Mouse (Mus musculus) intestine, postnatal 0 days (tissue): ENCODE results near the gene Ptprg. TPM values are rescaled to one million over a fixed set of nuclear protein-coding genes. Genes with fewer than 3 reads are reported as not detected.
A peak's percentile ranks its signal among the peaks of the same experiment; 100 is the strongest.

ENCODE experiments used
- ATAC-seq: fragments of 200-750 bp; cut with Nextera tagmentation; 2 replicates; pipeline ENCODE4 v1.8.0; 2017; ENCODE audit warnings: mild to moderate bottlenecking, moderate TSS enrichment, moderate library complexity
- H3K27ac ChIP-seq: fragments of 300-500 bp; sonication (generic); 2 replicates; pipeline ENCODE4 v1.5.1; 2014; ENCODE audit warnings: mild to moderate bottlenecking, low read depth, low read length, moderate library complexity
- H3K27me3 ChIP-seq: fragments of 300-500 bp; sonication (generic); replicated peaks from 2 replicates; pipeline ENCODE4 v1.6.1; 2014; ENCODE audit warnings: low read length, mixed read lengths; ENCODE audit not compliant: control insufficient read depth, insufficient read depth
- H3K36me3 ChIP-seq: fragments of 300-500 bp; sonication (generic); 2 replicates; pipeline ENCODE4 v1.6.1; 2014; ENCODE audit warnings: mild to moderate bottlenecking, moderate library complexity; ENCODE audit not compliant: control insufficient read depth, insufficient read depth
- H3K4me1 ChIP-seq: fragments of 300-500 bp; sonication (generic); replicated peaks from 2 replicates; pipeline ENCODE4 v1.6.1; 2014; ENCODE audit warnings: antibody characterized with exemption, low read length, mixed read lengths; ENCODE audit not compliant: control insufficient read depth, insufficient read depth
- H3K4me2 ChIP-seq: fragments of 300-500 bp; sonication (generic); replicated peaks from 2 replicates; pipeline ENCODE4 v1.6.1; 2014; ENCODE audit warnings: low read depth, mild to moderate bottlenecking, moderate library complexity
- H3K4me3 ChIP-seq: fragments of 300-500 bp; sonication (generic); 2 replicates; pipeline ENCODE4 v1.5.1; 2014; ENCODE audit warnings: low read depth, low read length
- H3K9ac ChIP-seq: fragments of 300-500 bp; sonication (generic); 2 replicates; pipeline ENCODE4 v1.6.1; 2014; ENCODE audit warnings: mild to moderate bottlenecking, low read depth, low read length
- H3K9me3 ChIP-seq: fragments of 300-500 bp; sonication (generic); 2 replicates; pipeline ENCODE4 v1.6.1; 2016; ENCODE audit warnings: mixed run types; ENCODE audit not compliant: control insufficient read depth
- CTCF ChIP-seq: sonication (generic); IDR thresholded peaks from 2 replicates; pipeline ENCODE4 v1.5.1; 2016; ENCODE audit warnings: low read depth, mild to moderate bottlenecking, control low read depth, antibody characterized with exemption, moderate library complexity
- WGBS: fragments of 180-500 bp; shearing (Covaris S2); extraction: QIAGEN DNeasy Blood & Tissue Kit; methylation state at CpG from one replicate; pipeline ENCODE4 v1.1.7; 2014; 5-methylcytosine and 5-hydroxymethylcytosine counted together
- polyA plus RNA-seq: library from polyadenylated mRNA; unstranded; fragments of >200 nt; fragmentation: Nextera tagmentation; extraction: Ambion mirVana; gene quantifications from 2 replicates; pipeline ENCODE4 v1.2.1, GENCODE M21; 2015

Ptprg gene
- polyA plus RNA-seq, 1 experiment from 2014 or later: 3.7 TPM

GRCm38 (mm10) chr14:11609857-11610582, 56.7 kb downstream of the Ptprg start:
- Histone ChIP-seq H3K27me3 (no peaks in the 10 kb centered on the region), H3K9me3 (no peaks in the 10 kb centered on the region), H3K4me3 (no peak overlapping the region), H3K4me1 (no peaks in the 10 kb centered on the region), H3K27ac (0 out of 2 replicates have a peak overlapping the region, but pooled peaks have one; percentile 57), H3K36me3 (no peaks in the 10 kb centered on the region), H3K4me2 (no peak overlapping the region), H3K9ac (no peak overlapping the region)
- peak; percentile 89 for ATAC-seq
- 54% methylated on average over 7 of the region's 7 CpGs for WGBS
- no peak for TF ChIP-seq CTCF

- Histone ChIP-seq H3K4me1 (no peaks in the 10 kb centered on the region), H3K27ac (no peak overlapping the region), H3K9me3 (no peaks in the 10 kb centered on the region), H3K36me3 (no peaks in the 10 kb centered on the region), H3K9ac (no peak overlapping the region), H3K4me2 (no peak overlapping the region), H3K27me3 (no peaks in the 10 kb centered on the region), H3K4me3 (no peak overlapping the region)
- 81% methylated on average over 5 of the region's 5 CpGs for WGBS
- TF ChIP-seq CTCF: no peak
- ATAC-seq: no peak
Measured at GRCm38 (mm10) chr14:11612426-11612825, 59.1 kb downstream of the Ptprg start.

- no peak overlapping the region for H3K4me2 ChIP-seq
- no peak overlapping the region for H3K9ac ChIP-seq
- ATAC-seq: no peak
- H3K4me3 ChIP-seq: no peak overlapping the region
- WGBS: 77% methylated on average over 3 of the region's 3 CpGs
- no peak for TF ChIP-seq CTCF
- H3K4me1 ChIP-seq: no peaks in the 10 kb centered on the region
- H3K9me3 ChIP-seq: no peaks in the 10 kb centered on the region
- H3K27ac ChIP-seq: no peak overlapping the region
- H3K27me3 ChIP-seq: no peaks in the 10 kb centered on the region
- H3K36me3 ChIP-seq: no peaks in the 10 kb centered on the region
Measured at GRCm38 (mm10) chr14:11613146-11613545, 59.8 kb downstream of the Ptprg start.

- Histone ChIP-seq H3K4me3 (no peak overlapping the region), H3K4me2 (no peak overlapping the region), H3K4me1 (no peaks in the 10 kb centered on the region), H3K36me3 (no peaks in the 10 kb centered on the region), H3K27me3 (no peaks in the 10 kb centered on the region), H3K9ac (no peak overlapping the region), H3K27ac (no peak overlapping the region), H3K9me3 (no peaks in the 10 kb centered on the region)
- WGBS: 82% methylated on average over 3 of the region's 3 CpGs
- TF ChIP-seq CTCF: no peak
- no peak for ATAC-seq
Measured at GRCm38 (mm10) chr14:11615697-11616096, 62.4 kb downstream of the Ptprg start.

- Histone ChIP-seq H3K4me1 (no peaks in the 10 kb centered on the region), H3K27me3 (no peaks in the 10 kb centered on the region), H3K4me3 (no peak overlapping the region), H3K27ac (no peak overlapping the region), H3K36me3 (no peaks in the 10 kb centered on the region), H3K9ac (no peak overlapping the region), H3K9me3 (no peaks in the 10 kb centered on the region), H3K4me2 (no peak overlapping the region)
- TF ChIP-seq CTCF: no peak
- ATAC-seq: no peak
- WGBS: 38% methylated on average over 6 of the region's 6 CpGs
Measured at GRCm38 (mm10) chr14:11617362-11617761, 64.0 kb downstream of the Ptprg start.

- Histone ChIP-seq H3K4me2 (no peak overlapping the region), H3K9me3 (no peaks in the 10 kb centered on the region), H3K27ac (no peak overlapping the region), H3K36me3 (no peaks in the 10 kb centered on the region), H3K4me3 (no peak overlapping the region), H3K27me3 (no peaks in the 10 kb centered on the region), H3K4me1 (no peaks in the 10 kb centered on the region), H3K9ac (no peak overlapping the region)
- 86% methylated on average over 6 of the region's 6 CpGs for WGBS
- no peak for TF ChIP-seq CTCF
- no peak for ATAC-seq
Measured at GRCm38 (mm10) chr14:11618140-11618705, 64.9 kb downstream of the Ptprg start.
